Mouse (Mus musculus) liver, embryonic 15.5 days (tissue): ENCODE measurements around the gene Cdkn2d. TPM values are rescaled to one million over a fixed set of nuclear protein-coding genes. Genes with fewer than 3 reads are reported as not detected.

Experiments used
- ATAC-seq: fragments of 200-750 bp; cut with Nextera tagmentation; 2 replicates; pipeline ENCODE4 v1.8.0; 2017; ENCODE audit warnings: moderate number of reproducible peaks, mild to moderate bottlenecking, moderate library complexity; ENCODE audit not compliant: insufficient read depth
- H3K27ac ChIP-seq: fragments of 300-500 bp; sonication (generic); replicated peaks from 2 replicates; pipeline ENCODE4 v1.5.1; 2015; ENCODE audit warnings: mild to moderate bottlenecking, inconsistent platforms
- H3K27me3 ChIP-seq: fragments of 300-500 bp; sonication (generic); 2 replicates; pipeline ENCODE4 v1.6.1; 2015; ENCODE audit warnings: mild to moderate bottlenecking, inconsistent platforms
- H3K36me3 ChIP-seq: fragments of 300-500 bp; sonication (generic); replicated peaks from 2 replicates; pipeline ENCODE4 v1.6.1; 2015; ENCODE audit warnings: moderate library complexity, mild to moderate bottlenecking, inconsistent platforms
- H3K4me1 ChIP-seq: fragments of 300-500 bp; sonication (generic); replicated peaks from 2 replicates; pipeline ENCODE4 v1.6.1; 2015; ENCODE audit warnings: inconsistent platforms
- H3K4me2 ChIP-seq: fragments of 300-500 bp; sonication (generic); 2 replicates; pipeline ENCODE4 v1.6.1; 2015; ENCODE audit warnings: moderate library complexity, mild to moderate bottlenecking, inconsistent platforms
- H3K4me3 ChIP-seq: fragments of 300-500 bp; sonication (generic); replicated peaks from 2 replicates; pipeline ENCODE4 v1.5.1; 2015; ENCODE audit warnings: mild to moderate bottlenecking, inconsistent platforms
- H3K9ac ChIP-seq: fragments of 300-500 bp; sonication (generic); 2 replicates; pipeline ENCODE4 v1.6.1; 2015; ENCODE audit warnings: moderate library complexity, mild to moderate bottlenecking, inconsistent platforms
- H3K9me3 ChIP-seq: fragments of 300-500 bp; sonication (generic); replicated peaks from 2 replicates; pipeline ENCODE4 v1.6.1; 2016; ENCODE audit warnings: inconsistent platforms
- WGBS: fragments of 180-500 bp; shearing (Covaris S2); methylation state at CpG from one replicate; pipeline ENCODE4 v1.1.7; 2015; ENCODE audit warnings: mixed read lengths; ENCODE audit not compliant: insufficient replicate concordance; 5-methylcytosine and 5-hydroxymethylcytosine counted together
- polyA plus RNA-seq: library from polyadenylated mRNA; unstranded; fragments of >200 nt; fragmentation: Nextera tagmentation; extraction: Ambion mirVana; gene quantifications from 2 replicates; pipeline ENCODE4 v1.2.1, GENCODE M21; 2015

The Cdkn2d gene
- polyA plus RNA-seq, result 129 and 144 TPM in 2 replicates

DNA sequence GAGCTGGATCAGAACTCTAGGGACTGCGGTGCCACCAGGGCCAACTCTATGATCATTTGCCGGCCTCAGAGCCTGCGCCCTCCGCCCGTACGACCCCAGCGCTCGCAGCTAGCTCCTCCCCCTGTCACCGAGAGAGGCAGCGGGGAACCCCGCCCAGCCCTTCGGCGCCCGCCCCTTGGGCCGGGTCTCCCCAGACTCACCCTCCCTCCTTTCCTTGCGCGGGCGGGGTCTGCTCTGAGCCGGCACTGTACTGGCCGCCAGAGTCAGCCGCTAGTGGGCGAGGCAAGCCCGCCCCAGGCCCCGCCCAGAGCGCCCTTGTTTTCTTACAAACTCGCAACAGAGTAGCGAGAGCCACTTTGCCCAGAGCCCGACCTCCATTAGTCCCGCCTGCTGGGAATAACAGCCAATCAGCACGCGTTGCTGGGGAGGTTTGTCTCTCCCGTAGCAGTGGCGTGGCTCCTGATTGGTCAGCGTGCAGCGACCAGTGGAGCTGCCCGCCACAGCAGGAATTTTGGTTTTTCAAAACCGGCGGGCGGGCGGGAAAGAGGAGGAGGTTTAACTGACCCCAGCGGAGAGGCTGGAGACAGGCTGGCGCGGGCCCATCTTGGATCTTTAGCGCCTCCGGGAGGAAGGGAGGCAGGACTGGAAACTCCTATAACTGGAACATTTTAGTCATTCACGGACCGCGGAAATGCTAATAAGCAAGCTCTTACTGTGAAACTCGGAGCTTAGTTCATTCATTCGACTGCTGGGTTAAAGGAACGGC, at the start of gene Cdkn2d:
Gene Cdkn2d (minus strand): TSS at position 386 of the 766 bp plus-strand sequence.
- whole genome bisulfite sequencing, result 1% methylated on average over 51 of the region's 51 CpGs
- ATAC-seq, result peak; percentile 88
- H3K9me3 ChIP-seq, result no peaks in the 10 kb centered on the region

DNA sequence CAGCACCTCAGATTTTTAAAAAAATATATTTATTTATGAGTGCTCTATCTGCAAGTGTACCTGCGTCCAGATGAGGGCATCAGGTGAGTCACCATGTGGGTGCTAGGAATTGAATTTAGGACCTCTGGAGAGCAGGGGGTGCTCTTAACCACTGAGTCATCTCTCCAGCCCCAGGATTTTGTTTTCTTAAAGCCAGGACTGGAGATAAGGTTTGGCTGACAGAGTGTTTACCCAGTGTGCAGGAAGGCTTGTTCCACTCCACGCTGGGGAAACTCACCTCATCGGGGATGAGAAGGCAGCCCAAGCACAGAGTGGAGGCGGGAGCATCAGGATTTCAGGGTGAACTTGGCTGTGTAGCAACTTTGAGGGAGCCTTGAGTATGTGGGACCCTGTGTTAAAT, 49.2 kb upstream of the Cdkn2d start:
- no peak overlapping the region for H3K27ac ChIP-seq
- no peak for ATAC-seq
- WGBS, result 60% methylated on average over 4 of the region's 4 CpGs

More for the DNA sequence above, at the start of gene Cdkn2d:
- peak within 1 kb of the TSS; percentile 93 for H3K4me3 ChIP-seq
- peaks cover 18% of the 10 kb centered on the region for H3K36me3 ChIP-seq
- H3K9ac ChIP-seq, result peak within 1 kb of the TSS; percentile 95
- H3K4me1 ChIP-seq, result peaks cover 43% of the 10 kb centered on the region
- peaks cover 2% of the 10 kb centered on the region; the same call in 1 of the 2 replicates for H3K27me3 ChIP-seq
- peak within 1 kb of the TSS; percentile 90 for H3K4me2 ChIP-seq
- H3K27ac ChIP-seq, result peak within 1 kb of the TSS; percentile 96

DNA sequence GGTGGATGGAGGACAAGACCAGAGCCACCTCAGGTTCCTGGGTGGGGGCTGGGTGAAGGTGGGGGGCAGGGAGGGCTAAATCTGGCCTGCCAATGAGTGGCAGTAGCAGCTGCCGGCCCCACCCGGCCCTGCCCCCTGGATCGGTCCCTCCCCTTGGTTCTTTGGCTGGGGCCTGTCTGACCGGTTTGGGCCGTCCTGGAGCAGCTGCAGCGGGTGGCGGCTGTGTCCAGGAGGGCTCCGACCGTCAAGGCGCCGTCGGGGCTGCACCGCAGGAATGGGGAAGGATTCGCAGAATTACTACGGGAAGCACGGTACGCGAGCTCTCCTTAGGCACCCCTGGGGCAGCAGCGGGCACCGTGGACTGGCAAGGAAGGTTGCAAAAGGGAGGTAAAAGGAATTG, 46.4 kb upstream of the Cdkn2d start:
- Histone ChIP-seq H3K27ac (no peak overlapping the region), H3K9ac (no peak overlapping the region), H3K27me3 (no peaks in the 10 kb centered on the region), H3K4me1 (peaks cover 8% of the 10 kb centered on the region), H3K9me3 (no peaks in the 10 kb centered on the region), H3K4me2 (no peak overlapping the region), H3K4me3 (no peak overlapping the region), H3K36me3 (0 out of 2 replicates have a peak, but pooled peaks cover 7% of the 10 kb centered on the region)
- 67% methylated on average over 20 of the region's 20 CpGs for WGBS
- ATAC-seq, result no peak

More for the DNA sequence above, 49.2 kb upstream of the Cdkn2d start:
- Histone ChIP-seq H3K27me3 (no peaks in the 10 kb centered on the region), H3K9ac (no peak overlapping the region), H3K4me2 (no peak overlapping the region), H3K9me3 (no peaks in the 10 kb centered on the region), H3K4me3 (no peak overlapping the region), H3K36me3 (peaks cover 18% of the 10 kb centered on the region; the same call in 1 of the 2 replicates), H3K4me1 (no peaks in the 10 kb centered on the region)

DNA sequence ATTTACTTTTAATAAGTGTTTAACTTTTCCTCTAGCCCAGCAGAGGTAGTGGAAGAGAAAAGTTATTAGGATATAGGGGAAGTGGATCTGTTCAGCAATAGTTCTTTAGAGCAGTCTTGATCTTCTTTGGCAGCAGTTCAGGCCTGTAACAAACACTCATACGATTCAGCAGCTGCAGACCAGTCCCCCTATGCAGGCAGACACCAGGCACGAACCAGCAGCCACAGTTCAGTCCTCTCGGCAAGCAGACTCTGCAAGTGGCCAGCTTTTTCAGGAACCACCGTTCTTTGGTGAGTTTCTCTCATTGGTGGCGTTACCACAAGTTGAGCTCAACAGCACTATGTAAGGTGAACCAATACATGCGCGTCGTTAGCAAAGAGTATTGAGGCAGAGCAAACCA, 45.3 kb upstream of the Cdkn2d start:
- no peak overlapping the region for H3K4me3 ChIP-seq
- no peak overlapping the region for H3K4me2 ChIP-seq
- H3K4me1 ChIP-seq, result peaks cover 16% of the 10 kb centered on the region
- H3K9me3 ChIP-seq, result no peaks in the 10 kb centered on the region
- H3K27ac ChIP-seq, result no peak overlapping the region
- ATAC-seq, result no peak
- H3K27me3 ChIP-seq, result no peaks in the 10 kb centered on the region
- H3K9ac ChIP-seq, result no peak overlapping the region
- WGBS, result 82% methylated on average over 8 of the region's 8 CpGs
- H3K36me3 ChIP-seq, result no peaks in the 10 kb centered on the region

DNA sequence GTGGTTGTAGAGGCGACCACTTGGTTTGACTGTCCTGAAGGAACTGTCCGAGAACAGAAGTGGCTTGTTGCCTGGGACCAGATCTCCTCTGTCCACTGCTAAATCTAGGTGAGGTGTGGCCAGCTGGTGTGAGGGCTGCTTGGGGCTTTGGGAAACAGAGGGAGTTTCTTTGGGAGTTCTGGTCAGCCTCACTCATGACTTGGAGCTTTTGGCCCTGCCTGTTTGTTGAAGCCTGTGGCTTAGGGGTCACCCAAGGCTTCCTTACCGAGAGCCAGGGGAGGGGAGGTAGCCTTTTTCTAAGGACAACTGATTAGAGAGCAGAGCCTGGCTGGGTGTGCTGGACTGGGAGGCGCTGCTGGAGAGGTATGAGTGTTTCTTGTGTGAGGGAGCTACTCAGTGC, 44.2 kb upstream of the Cdkn2d start:
- Histone ChIP-seq H3K27me3 (no peaks in the 10 kb centered on the region), H3K4me2 (no peak overlapping the region), H3K9me3 (no peaks in the 10 kb centered on the region), H3K4me3 (no peak overlapping the region), H3K4me1 (peaks cover 19% of the 10 kb centered on the region), H3K27ac (no peak overlapping the region), H3K9ac (no peak overlapping the region), H3K36me3 (no peaks in the 10 kb centered on the region)
- 66% methylated on average over 4 of the region's 4 CpGs for WGBS
- no peak for ATAC-seq

DNA sequence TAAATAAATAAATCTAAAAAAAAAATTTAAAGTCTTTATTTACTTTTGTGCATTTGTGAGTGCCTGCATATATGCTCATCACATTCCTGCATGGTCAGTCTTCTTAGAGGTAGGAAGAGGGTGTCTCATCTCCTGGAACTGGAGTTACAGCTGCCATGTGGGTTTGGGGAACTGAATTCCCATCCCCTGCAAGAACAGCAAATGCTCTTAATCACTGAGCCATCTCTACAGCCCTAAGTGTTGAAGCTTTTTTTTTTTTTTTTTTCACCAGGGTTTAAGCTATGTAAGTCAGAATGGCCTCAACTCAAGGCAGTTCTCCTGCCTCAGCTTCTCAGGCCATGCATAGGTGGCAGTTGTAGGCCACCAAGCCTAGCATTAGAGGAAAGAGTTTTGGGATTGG, 43.5 kb upstream of the Cdkn2d start:
- Histone ChIP-seq H3K27me3 (no peaks in the 10 kb centered on the region), H3K4me1 (peaks cover 24% of the 10 kb centered on the region), H3K9me3 (no peaks in the 10 kb centered on the region), H3K27ac (no peak overlapping the region), H3K9ac (no peak overlapping the region), H3K36me3 (no peaks in the 10 kb centered on the region), H3K4me3 (no peak overlapping the region), H3K4me2 (no peak overlapping the region)
- no peak for ATAC-seq

DNA sequence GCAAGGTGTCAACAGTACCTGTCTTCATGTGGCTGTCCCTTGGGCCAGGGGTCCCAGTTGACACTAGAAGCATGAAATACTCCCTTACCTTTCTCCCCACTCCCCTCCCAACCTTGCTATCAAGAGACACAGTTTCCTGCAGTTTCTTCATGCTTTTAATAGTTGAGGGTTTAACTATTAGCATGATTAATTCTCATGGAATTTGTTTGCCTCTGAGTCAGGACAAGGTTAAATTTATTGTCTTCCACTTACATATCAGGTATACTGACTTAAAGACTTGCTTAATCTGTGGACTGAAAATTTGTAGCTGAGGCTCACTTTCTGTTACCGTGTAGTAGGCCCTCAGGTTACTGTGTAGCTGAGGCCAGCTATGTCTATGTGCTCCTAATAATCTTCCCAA, 42.3 kb upstream of the Cdkn2d start:
- H3K27ac ChIP-seq, result no peak overlapping the region
- peaks cover 31% of the 10 kb centered on the region for H3K4me1 ChIP-seq
- no peak overlapping the region for H3K4me3 ChIP-seq
- H3K27me3 ChIP-seq, result no peaks in the 10 kb centered on the region
- WGBS, result 73% methylated on average over 1 of the region's 1 CpGs
- H3K9ac ChIP-seq, result no peak overlapping the region
- ATAC-seq, result no peak
- no peaks in the 10 kb centered on the region for H3K9me3 ChIP-seq
- no peak overlapping the region for H3K4me2 ChIP-seq
- H3K36me3 ChIP-seq, result no peaks in the 10 kb centered on the region

DNA sequence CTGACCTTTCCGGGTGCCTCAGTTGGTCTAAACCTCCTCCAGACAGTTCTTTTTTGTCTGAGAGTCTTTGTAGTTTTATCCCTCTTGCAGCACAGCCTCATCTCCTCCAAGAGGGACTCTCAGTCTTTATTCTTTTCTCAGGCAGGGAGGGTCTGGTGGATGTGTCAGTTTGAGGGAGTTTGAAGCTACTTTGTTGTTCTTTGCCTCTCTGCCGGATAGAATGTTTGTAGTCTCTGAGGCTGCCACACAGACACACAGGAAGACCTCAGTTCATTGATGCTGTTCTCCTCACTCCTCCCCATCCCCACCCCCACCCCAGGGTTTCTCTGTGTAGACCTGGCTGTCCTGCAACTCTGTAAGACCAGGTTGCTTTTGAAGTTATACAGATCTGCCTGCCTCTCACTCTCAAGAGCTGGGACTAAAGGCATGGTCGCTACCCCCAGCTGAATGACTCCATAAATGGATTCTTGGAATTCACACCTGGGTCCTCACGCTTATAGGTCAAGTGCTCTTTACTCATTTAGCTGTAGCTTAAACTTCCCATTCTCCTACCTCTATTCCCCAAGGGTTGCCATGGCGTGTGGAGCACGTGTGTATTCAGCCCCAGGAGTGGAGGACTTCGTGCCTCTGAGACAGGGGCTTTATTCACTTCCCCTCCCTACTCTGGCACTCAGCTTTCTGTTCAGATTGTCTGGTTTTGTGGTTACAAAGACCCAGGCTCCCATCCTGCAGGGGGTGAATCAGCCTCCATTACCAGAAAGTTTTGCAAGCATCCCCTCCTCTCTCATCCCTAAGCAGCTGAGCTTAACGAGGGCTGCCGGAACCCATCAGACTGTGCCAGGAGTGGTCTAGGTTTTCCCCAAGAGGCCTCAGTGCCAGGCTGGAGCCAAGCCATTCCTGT, 41.2 kb upstream of the Cdkn2d start:
- Histone ChIP-seq H3K4me1 (peaks cover 36% of the 10 kb centered on the region), H3K9me3 (no peaks in the 10 kb centered on the region), H3K27ac (no peak overlapping the region)

DNA sequence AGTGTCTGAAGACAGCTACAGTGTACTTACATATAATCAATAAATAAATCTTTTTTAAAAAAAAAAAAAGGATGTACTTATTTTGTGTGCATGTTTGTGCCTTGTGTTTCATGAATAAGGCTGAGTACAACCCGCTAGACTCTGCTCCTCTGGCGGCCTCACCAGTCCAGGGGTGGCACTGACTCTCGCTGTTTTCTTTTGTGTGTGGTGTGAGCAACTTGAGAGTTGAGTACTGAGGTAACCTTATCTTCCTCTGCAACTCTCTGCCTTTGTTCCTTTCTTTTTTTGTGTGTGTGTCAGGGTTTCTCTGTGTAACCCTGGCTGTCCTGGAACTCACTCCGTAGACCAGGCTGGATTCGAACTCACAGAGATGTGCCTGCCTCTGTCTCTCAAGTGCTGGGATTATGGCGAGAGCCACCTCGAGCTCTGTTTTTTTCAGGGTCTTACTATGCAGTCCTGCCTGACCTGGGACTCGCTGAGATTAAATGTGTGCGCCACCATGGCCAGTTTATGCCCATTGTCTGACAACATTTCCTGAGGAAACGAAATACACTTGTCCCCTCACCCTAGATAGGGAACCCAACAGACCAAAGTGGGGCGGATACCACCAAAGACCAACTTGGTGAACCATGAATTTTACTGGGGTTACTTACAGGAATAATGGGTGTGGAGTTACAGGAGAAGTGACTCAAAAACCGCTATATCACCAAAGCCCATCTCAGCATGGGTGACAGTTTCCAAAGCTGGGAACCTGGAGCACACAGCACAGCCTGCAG, 40.3 kb upstream of the Cdkn2d start:
- no peak overlapping the region for H3K27ac ChIP-seq
- WGBS, result 38% methylated on average over 12 of the region's 12 CpGs
- H3K9ac ChIP-seq, result no peak overlapping the region
- H3K4me1 ChIP-seq, result peaks cover 40% of the 10 kb centered on the region
- no peak overlapping the region for H3K4me2 ChIP-seq
- H3K27me3 ChIP-seq, result no peaks in the 10 kb centered on the region
- no peak for ATAC-seq
- H3K36me3 ChIP-seq, result no peaks in the 10 kb centered on the region
- H3K9me3 ChIP-seq, result no peaks in the 10 kb centered on the region
- H3K4me3 ChIP-seq, result no peak overlapping the region

More for the DNA sequence above, 41.2 kb upstream of the Cdkn2d start:
- H3K36me3 ChIP-seq, result no peaks in the 10 kb centered on the region
- 31% methylated on average over 9 of the region's 9 CpGs for WGBS
- no peaks in the 10 kb centered on the region for H3K27me3 ChIP-seq
- no peak for ATAC-seq
- no peak overlapping the region for H3K9ac ChIP-seq
- H3K4me2 ChIP-seq, result no peak overlapping the region
- H3K4me3 ChIP-seq, result no peak overlapping the region

DNA sequence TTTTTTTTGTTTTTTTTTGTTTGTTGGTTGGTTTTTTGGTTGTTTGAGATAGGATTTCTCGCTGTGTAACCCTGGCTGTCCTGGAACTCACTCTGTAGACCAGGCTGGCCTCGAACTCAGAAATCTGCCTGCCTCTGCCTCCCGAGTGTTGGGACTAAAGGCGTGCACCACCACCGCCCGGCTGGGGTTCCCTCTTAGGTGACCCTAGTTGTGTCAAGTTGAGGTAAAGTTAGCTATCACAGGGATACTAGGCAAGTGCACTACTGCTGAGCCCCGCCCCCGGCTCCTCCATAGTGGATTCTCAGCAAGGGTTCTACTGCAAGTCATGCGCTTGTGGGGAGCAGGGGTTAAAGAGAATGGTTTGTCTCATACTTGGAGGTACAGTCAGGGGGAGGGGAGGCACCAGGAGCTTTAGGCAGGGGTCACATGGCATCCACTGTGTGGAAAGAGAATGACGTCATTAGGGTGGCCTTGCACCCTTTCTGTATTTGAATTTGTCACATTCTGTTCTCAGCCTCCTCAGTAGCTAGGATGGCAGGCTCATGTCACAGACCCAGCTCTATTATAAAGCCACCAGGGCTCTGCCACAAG, 38.6 kb upstream of the Cdkn2d start:
- no peak overlapping the region for H3K4me3 ChIP-seq
- no peak overlapping the region for H3K9ac ChIP-seq
- no peaks in the 10 kb centered on the region for H3K27me3 ChIP-seq
- ATAC-seq, result no peak
- no peak overlapping the region for H3K27ac ChIP-seq
- WGBS, result 71% methylated on average over 10 of the region's 10 CpGs
- H3K9me3 ChIP-seq, result no peaks in the 10 kb centered on the region
- peaks cover 40% of the 10 kb centered on the region for H3K4me1 ChIP-seq
- H3K4me2 ChIP-seq, result no peak overlapping the region
- no peaks in the 10 kb centered on the region for H3K36me3 ChIP-seq
